In genomic region chr2:24830614-24831013, GRCm38 (mm10) we compare ENCODE assay signal across 10 mouse cellular contexts.
"Had no signal": no experiment of that assay in that cellular context is flagged by ENCODE, and none has a peak within 500 bp of the region (broad histone marks: within the 10 kb centered on the region; RNA-seq: fewer than 3 reads in every experiment).

No protein-coding gene starts in this region.

- DNase-seq: kidney, adult 18-20 months; kidney, adult 9 months; kidney, postnatal 14 days; kidney, postnatal 4 days; lung, adult 18-20 months; lung, postnatal 10 days; thymus, adult 18-20 months; thymus, postnatal 36 days had no signal

- ATAC-seq: midbrain, embryonic 13.5 days; midbrain, embryonic 16.5 days had no signal
